Mouse (Mus musculus) myocyte (in vitro differentiated cells): ENCODE measurements around the gene Tle6.

Experiments used
- MAX ChIP-seq: IDR thresholded peaks from one replicate; pipeline ENCODE4 v1.6.1; 2011; ENCODE audit warnings: low read depth, mild to moderate bottlenecking, control low read depth
- MYOD1 ChIP-seq, 3 experiments: IDR thresholded peaks; one replicate each; pipeline ENCODE4 v1.6.1; 2011; ENCODE audit warnings: control low read depth in 2 of 3, low read depth in 2 of 3, mild to moderate bottlenecking in 2 of 3, moderate library complexity in 1 of 3; ENCODE audit not compliant: insufficient read length in 2 of 3, control insufficient read depth in 1 of 3
- MYOG ChIP-seq, 3 experiments: IDR thresholded peaks; one replicate each; pipeline ENCODE4 v1.6.1; 2011; ENCODE audit warnings: control low read depth in 2 of 3, low read depth in 2 of 3, mild to moderate bottlenecking in 2 of 3; ENCODE audit not compliant: insufficient read length in 2 of 3, control insufficient read depth in 1 of 3, insufficient read depth in 1 of 3
- POLR2A ChIP-seq: IDR thresholded peaks from one replicate; pipeline ENCODE4 v1.6.1; 2011; ENCODE audit warnings: low read depth, mild to moderate bottlenecking, control low read depth, moderate library complexity; ENCODE audit not compliant: insufficient read length
- REST ChIP-seq: IDR thresholded peaks from one replicate; pipeline ENCODE4 v1.6.1; 2011; ENCODE audit warnings: mild to moderate bottlenecking, control low read depth, moderate library complexity; ENCODE audit not compliant: insufficient read depth, insufficient read length
- USF1 ChIP-seq: IDR thresholded peaks from one replicate; pipeline ENCODE4 v1.6.1; 2011; ENCODE audit warnings: low read depth, mild to moderate bottlenecking, control low read depth, moderate library complexity

DNA sequence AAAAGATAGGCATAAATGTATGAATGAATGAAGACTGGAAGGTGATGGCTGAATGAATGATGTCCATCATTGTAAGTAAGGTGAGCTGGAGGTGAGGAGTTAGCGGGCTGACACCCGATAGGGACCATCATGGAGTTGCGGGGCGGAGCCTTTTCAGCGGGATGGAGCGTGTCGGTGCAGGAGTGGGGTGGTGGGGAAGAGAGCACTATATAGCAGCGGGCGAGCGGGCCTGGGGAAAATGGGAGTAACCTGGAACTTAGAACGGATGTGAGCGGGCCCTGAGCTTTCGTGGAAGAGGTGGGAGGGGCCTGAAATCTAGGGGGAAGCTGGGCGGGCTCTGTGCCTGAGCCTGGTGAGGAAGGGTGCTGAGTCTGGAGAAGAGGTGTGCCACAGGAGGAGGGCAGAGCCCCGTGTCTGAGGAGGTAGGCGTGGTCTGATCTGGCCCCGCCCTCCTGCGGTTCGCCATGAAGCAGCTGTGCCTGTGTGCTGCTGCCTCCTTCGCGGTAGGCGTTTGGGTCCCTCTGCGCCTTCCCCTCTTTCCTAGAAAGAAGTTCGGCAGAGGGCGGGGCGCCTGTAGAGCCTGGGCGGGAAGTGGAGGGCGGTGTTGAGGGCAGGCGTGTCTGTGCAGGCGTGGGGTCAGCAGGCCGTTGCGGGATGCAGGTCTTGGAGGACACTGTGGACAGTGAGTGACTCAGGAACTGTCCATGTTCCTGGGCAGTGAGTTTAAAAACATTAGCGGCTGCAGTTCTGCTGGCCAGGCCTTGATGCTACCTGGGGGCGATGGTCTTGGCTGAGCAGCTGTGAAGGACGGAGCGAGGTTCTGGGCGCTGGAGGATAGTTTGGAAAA is 32.6 kb upstream of the Tle6 start:
- TF ChIP-seq MYOG (IDR thresholded peaks at IDR 0.05; ENCODE audit: control insufficient read depth in 1 of 3, insufficient read depth in 1 of 3, insufficient read length in 2 of 3, low read depth in 2 of 3), result peak in 2 of 3 experiments; percentile 93 to 95
- TF ChIP-seq USF1, result no peak
- peak; percentile 46 for TF ChIP-seq POLR2A
- no peak for TF ChIP-seq REST
- TF ChIP-seq MYOD1 (IDR thresholded peaks at IDR 0.05; ENCODE audit: control insufficient read depth in 1 of 3, insufficient read length in 2 of 3, low read depth in 2 of 3), result peak in 2 of 3 experiments; percentile 85 to 90
- no peak for TF ChIP-seq MAX
